Mouse (Mus musculus) CH12.LX (cell line): ENCODE results near the gene Nsg1. TPM values are rescaled to one million over a fixed set of nuclear protein-coding genes. Genes with fewer than 3 reads are reported as not detected.

Experiments
- DNase-seq: peaks from one replicate; pipeline ENCODE4 v3.0.0-alpha.2; 2013; ENCODE audit errors: extremely low read depth
- H3K27ac ChIP-seq: 2 replicates; pipeline ENCODE4 v1.5.1; 2012; ENCODE audit warnings: low read depth, mild to moderate bottlenecking, control low read depth, moderate library complexity; ENCODE audit not compliant: insufficient read depth
- H3K27me3 ChIP-seq: replicated peaks from 2 replicates; pipeline ENCODE3; 2012; ENCODE audit warnings: inconsistent platforms
- H3K36me3 ChIP-seq, 2 experiments: replicated peaks in 1 of 2; 2 replicates each; pipeline versions ENCODE3 to v1.6.1; 2012; ENCODE audit warnings: inconsistent platforms in 1 of 2, low read length in 1 of 2, mild to moderate bottlenecking in 1 of 2, mixed read lengths in 1 of 2, moderate library complexity in 1 of 2; ENCODE audit not compliant: control insufficient read depth in 1 of 2, insufficient read depth in 1 of 2
- H3K4me1 ChIP-seq, 2 experiments: 2 replicates each; pipeline ENCODE4 v1.6.1; 2012; ENCODE audit warnings: inconsistent platforms in 1 of 2, moderate library complexity in 1 of 2; ENCODE audit not compliant: insufficient read depth in 2 of 2, control insufficient read depth in 1 of 2
- H3K4me2 ChIP-seq: 2 replicates; pipeline ENCODE4 v1.6.1; 2012; ENCODE audit warnings: low read depth, mild to moderate bottlenecking, control low read depth; ENCODE audit not compliant: poor library complexity, insufficient read depth, severe bottlenecking
- H3K4me3 ChIP-seq, 3 experiments: fragments of 150-350 bp in 1 of 3; sonication (generic) in 1 of 3; replicated peaks in 1 of 3; 2 replicates each; pipeline versions ENCODE3 to v1.5.1; 2011 to 2012; ENCODE audit warnings: low read depth in 2 of 3, low read length in 2 of 3, mild to moderate bottlenecking in 2 of 3, moderate library complexity in 2 of 3, control low read depth in 1 of 3, improper control_type of control experiment in 1 of 3, inconsistent platforms in 1 of 3, mixed read lengths in 1 of 3; ENCODE audit not compliant: poor library complexity in 1 of 3
- H3K79me2 ChIP-seq: replicated peaks from 2 replicates; pipeline ENCODE4 v1.6.1; 2012; ENCODE audit warnings: mild to moderate bottlenecking, moderate library complexity; ENCODE audit not compliant: control insufficient read depth, poor library complexity, insufficient read depth, severe bottlenecking; ENCODE audit errors: extremely low read depth
- H3K9ac ChIP-seq: 2 replicates; pipeline ENCODE4 v1.6.1; 2012; ENCODE audit warnings: low read depth, mild to moderate bottlenecking, control low read depth, moderate library complexity; ENCODE audit not compliant: insufficient read depth
- H3K9me3 ChIP-seq: replicated peaks from 2 replicates; pipeline ENCODE3; 2012; ENCODE audit warnings: low read length, inconsistent platforms, mixed read lengths
- CHD1 ChIP-seq: IDR thresholded peaks from 2 replicates; pipeline ENCODE4 v1.6.1; 2012; ENCODE audit warnings: low read depth, low read length, improper control_type of control experiment, inconsistent platforms
- CHD2 ChIP-seq: IDR thresholded peaks from 2 replicates; pipeline ENCODE4 v1.6.1; 2011; ENCODE audit warnings: low read length, improper control_type of control experiment
- E2F4 ChIP-seq: IDR thresholded peaks from 2 replicates; pipeline ENCODE4 v1.6.1; 2011; ENCODE audit warnings: low read depth, low read length, improper control_type of control experiment; ENCODE audit not compliant: insufficient replicate concordance
- ELF1 ChIP-seq: IDR thresholded peaks from 2 replicates; pipeline ENCODE4 v1.6.1; 2014; ENCODE audit warnings: low read depth, mild to moderate bottlenecking, inconsistent platforms, low read length, improper control_type of control experiment
- JUN ChIP-seq: IDR thresholded peaks from 2 replicates; pipeline ENCODE4 v1.6.1; 2011; ENCODE audit warnings: low read depth, mild to moderate bottlenecking, low read length, improper control_type of control experiment, moderate library complexity; ENCODE audit not compliant: insufficient read depth
- JUND ChIP-seq: conservative IDR thresholded peaks from 2 replicates; pipeline ENCODE4 v1.6.1; 2011; ENCODE audit warnings: low read depth, low read length, improper control_type of control experiment
- KAT2A ChIP-seq: IDR thresholded peaks from 2 replicates; pipeline ENCODE4 v1.6.1; 2012; ENCODE audit warnings: low read length, improper control_type of control experiment, inconsistent platforms; ENCODE audit not compliant: insufficient replicate concordance
- MAFK ChIP-seq: IDR thresholded peaks from 2 replicates; pipeline ENCODE4 v1.6.1; 2011; ENCODE audit warnings: low read length, improper control_type of control experiment; ENCODE audit not compliant: insufficient replicate concordance
- MAX ChIP-seq: IDR thresholded peaks from 2 replicates; pipeline ENCODE4 v1.6.1; 2011; ENCODE audit warnings: low read length, improper control_type of control experiment
- MAZ ChIP-seq: IDR thresholded peaks from 2 replicates; pipeline ENCODE4 v1.6.1; 2012; ENCODE audit warnings: low read depth, mild to moderate bottlenecking, inconsistent platforms, low read length, improper control_type of control experiment, moderate library complexity
- MXI1 ChIP-seq: IDR thresholded peaks from 2 replicates; pipeline ENCODE4 v1.6.1; 2011; ENCODE audit warnings: mild to moderate bottlenecking, low read depth, low read length, improper control_type of control experiment
- PAX5 ChIP-seq: IDR thresholded peaks from 2 replicates; pipeline ENCODE4 v1.6.1; 2012; ENCODE audit warnings: low read length, inconsistent platforms, mixed read lengths
- TBP ChIP-seq: conservative IDR thresholded peaks from 2 replicates; pipeline ENCODE4 v1.6.1; 2011; ENCODE audit warnings: low read depth, low read length, improper control_type of control experiment
- TCF12 ChIP-seq: IDR thresholded peaks from 2 replicates; pipeline ENCODE4 v1.6.1; 2014; ENCODE audit warnings: low read depth, mild to moderate bottlenecking, inconsistent platforms, low read length, improper control_type of control experiment
- USF2 ChIP-seq: conservative IDR thresholded peaks from 2 replicates; pipeline ENCODE4 v1.6.1; 2011; ENCODE audit warnings: low read depth, low read length, improper control_type of control experiment
- ZC3H11A ChIP-seq: IDR thresholded peaks from 2 replicates; pipeline ENCODE4 v1.6.1; 2012; ENCODE audit warnings: low read depth, mild to moderate bottlenecking, inconsistent platforms, low read length, improper control_type of control experiment
- ZKSCAN1 ChIP-seq: IDR thresholded peaks from 2 replicates; pipeline ENCODE4 v1.6.1; 2012; ENCODE audit warnings: low read depth, inconsistent platforms, low read length, improper control_type of control experiment, borderline replicate concordance
- ZNF384 ChIP-seq: IDR thresholded peaks from 2 replicates; pipeline ENCODE4 v1.6.1; 2012; ENCODE audit warnings: low read depth, low read length, improper control_type of control experiment, inconsistent platforms
- dilution Hi-C: fragments of 300-500 bp; cut with MboI; formaldehyde crosslinking; loops from 2 replicates; pipeline ENCODE4 v1.14.3; 2020; ENCODE audit warnings: low sequenced_read_pairs; ENCODE audit not compliant: extremely low pct_unique_long_range_greater_than_20kb, extremely low pct_ligation_motif_present
- in situ Hi-C: fragments of 300-500 bp; cut with MboI; formaldehyde crosslinking; loops from 3 replicates; pipeline ENCODE4 v1.14.3; 2019; ENCODE audit warnings: low sequenced_read_pairs, low pct_ligation_motif_present, low pct_unique_long_range_greater_than_20kb, mixed read lengths
- polyA plus RNA-seq: library from polyadenylated mRNA; unstranded; fragments of >175 nt; gene quantifications from 2 replicates; pipeline ENCODE4 v1.2.1, GENCODE M21; 2012; ENCODE audit warnings: low read depth; ENCODE audit not compliant: insufficient read length
- total RNA-seq, 2 experiments: library from RNA; depleted of rRNA; stranded (reverse); fragments of 300-350 nt in 1 of 2; fragments of >200 nt in 1 of 2; gene quantifications; 2 replicates each; pipeline ENCODE4 v1.2.3; 2012 to 2014

Nsg1 gene
- total and polyA plus RNA-seq, 3 experiments, result 0.04 TPM; not detected in 2

DNA sequence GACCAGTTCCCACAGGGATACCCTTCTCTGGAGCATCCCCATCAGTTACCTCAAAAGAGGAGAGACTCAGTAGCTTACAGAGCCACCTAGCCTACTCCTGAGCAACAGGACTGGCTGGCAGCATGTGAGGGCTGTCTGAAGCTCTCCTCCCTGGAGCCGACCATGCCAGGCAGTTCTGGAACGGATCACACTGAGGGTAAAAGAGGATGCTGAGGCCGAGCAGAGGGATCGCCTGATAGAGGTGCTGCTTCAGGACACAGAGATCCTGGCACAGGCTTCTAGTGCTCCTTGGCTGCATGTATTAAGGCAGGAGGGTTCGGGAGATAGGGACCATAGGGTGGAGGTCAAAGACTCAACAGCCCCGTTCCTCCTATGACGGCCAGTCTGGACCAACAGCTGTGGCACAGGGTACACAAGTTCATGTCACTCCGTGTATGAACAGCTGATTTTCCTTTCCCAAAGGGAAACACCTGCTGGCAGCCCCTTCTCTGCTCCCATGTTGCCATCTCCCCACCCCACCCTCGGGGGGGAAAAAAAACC is 2.2 kb downstream of the Nsg1 start:
- Histone ChIP-seq H3K4me1 (no peaks in the 10 kb centered on the region), H3K79me2 (no peaks in the 10 kb centered on the region), H3K27ac (no peak overlapping the region), H3K4me3 (no peak overlapping the region), H3K9me3 (peaks cover 26% of the 10 kb centered on the region), H3K4me2 (no peak overlapping the region), H3K27me3 (peaks cover 49% of the 10 kb centered on the region), H3K9ac (no peak overlapping the region), H3K36me3 (no peaks in the 10 kb centered on the region)
- TF ChIP-seq KAT2A (no peak), MXI1 (no peak), ZC3H11A (no peak), TCF12 (no peak), JUND (no peak)
- dilution Hi-C loops (no loop called here), in situ Hi-C loops (no loop called here)
- DNase-seq, result no peak

GRCm38 (mm10) chr5:38153636-38154035 is 6.1 kb downstream of the Nsg1 start:
- H3K27me3 ChIP-seq, result peaks cover 30% of the 10 kb centered on the region
- H3K9ac ChIP-seq, result no peak overlapping the region
- no peak overlapping the region for H3K27ac ChIP-seq
- no peak for DNase-seq
- H3K79me2 ChIP-seq, result no peaks in the 10 kb centered on the region
- H3K36me3 ChIP-seq, result no peaks in the 10 kb centered on the region
- H3K4me3 ChIP-seq, result no peak overlapping the region
- dilution Hi-C loops (no loop called here), in situ Hi-C loops (no loop called here)
- peaks cover 15% of the 10 kb centered on the region for H3K9me3 ChIP-seq
- H3K4me1 ChIP-seq, result no peaks in the 10 kb centered on the region
- no peak overlapping the region for H3K4me2 ChIP-seq
- TF ChIP-seq CHD1 (no peak), MAFK (no peak), JUN (no peak), ZKSCAN1 (no peak), PAX5 (no peak), MAX (no peak), ELF1 (no peak), TBP (no peak), USF2 (no peak), E2F4 (no peak), CHD2 (no peak), MAZ (no peak), ZNF384 (no peak)
